Mouse (Mus musculus) lung, adult 2 months (tissue): ENCODE data around the gene Hist1h4m.
"Not testable (repeated sequence)": the region's sequence is repeated elsewhere in the genome, so short reads cannot be mapped to it uniquely, and the experiment has no call there.

Source experiments
- CTCF ChIP-seq: fragments of 200-500 bp; IDR thresholded peaks from 2 replicates; pipeline ENCODE4 v1.5.1; 2011; ENCODE audit warnings: mild to moderate bottlenecking, low read length, control low read depth; ENCODE audit not compliant: insufficient read depth
- POLR2A ChIP-seq: fragments of 200-500 bp; IDR thresholded peaks from 2 replicates; pipeline ENCODE4 v1.6.1; 2011; ENCODE audit warnings: low read depth, mild to moderate bottlenecking, control low read depth, low read length, borderline replicate concordance; ENCODE audit errors: extremely low read depth

GRCm38 (mm10) chr13:21811074-21811473 lies 472 bp upstream of the Hist1h4m start:
- not testable (repeated sequence) for TF ChIP-seq POLR2A, CTCF
